Mouse (Mus musculus) thymus, adult 2 months (tissue): Measurements from ENCODE around the gene 5530401A14Rik. TPM values are rescaled to one million over a fixed set of nuclear protein-coding genes. Genes with fewer than 3 reads are reported as not detected.

Experiments
- DNase-seq: peaks from one replicate; pipeline ENCODE4 v3.0.0; 2021
- H3K27ac ChIP-seq: fragments of 200-500 bp; 2 replicates; pipeline ENCODE4 v1.5.1; 2012; ENCODE audit warnings: low read length, control low read depth; ENCODE audit not compliant: control insufficient read depth, insufficient read depth
- H3K27me3 ChIP-seq: fragments of 200-500 bp; 2 replicates; pipeline ENCODE4 v1.6.1; 2012; ENCODE audit warnings: mild to moderate bottlenecking, low read length, moderate library complexity, mixed read lengths; ENCODE audit not compliant: control insufficient read depth, insufficient read depth
- H3K36me3 ChIP-seq: fragments of 200-500 bp; 2 replicates; pipeline ENCODE4 v1.6.1; 2012; ENCODE audit warnings: mild to moderate bottlenecking, low read length, moderate library complexity; ENCODE audit not compliant: control insufficient read depth, insufficient read depth
- H3K4me1 ChIP-seq: fragments of 200-500 bp; replicated peaks from 2 replicates; pipeline ENCODE4 v1.6.1; 2012; ENCODE audit warnings: low read length; ENCODE audit not compliant: control insufficient read depth, insufficient read depth
- H3K4me3 ChIP-seq: fragments of 200-500 bp; 2 replicates; pipeline ENCODE4 v1.5.1; 2012; ENCODE audit warnings: mild to moderate bottlenecking, low read length, control low read depth, moderate library complexity; ENCODE audit not compliant: control insufficient read depth, insufficient read depth
- CTCF ChIP-seq: fragments of 200-500 bp; IDR thresholded peaks from 2 replicates; pipeline ENCODE4 v1.5.1; 2012; ENCODE audit warnings: mild to moderate bottlenecking, control low read depth, low read length, moderate library complexity, borderline replicate concordance; ENCODE audit not compliant: control insufficient read depth, poor library complexity, insufficient read depth; ENCODE audit errors: extremely low read depth
- POLR2A ChIP-seq: fragments of 200-500 bp; IDR thresholded peaks from 2 replicates; pipeline ENCODE4 v1.6.1; 2012; ENCODE audit warnings: mild to moderate bottlenecking, low read length, control low read depth, moderate library complexity; ENCODE audit not compliant: control insufficient read depth, poor library complexity, insufficient read depth; ENCODE audit errors: extremely low read depth
- WGBS: fragments of 180-500 bp; shearing (Covaris S2); methylation state at CpG from one replicate; pipeline ENCODE4 v1.1.7; 2018; 5-methylcytosine and 5-hydroxymethylcytosine counted together
- polyA plus RNA-seq: library from polyadenylated mRNA; depleted of rRNA; stranded (reverse); fragments of >200 nt; gene quantifications from 2 replicates; pipeline ENCODE4 v1.2.3, GENCODE M21; 2012

Gene 5530401A14Rik
- polyA plus RNA-seq, 1 experiment, result not detected

- TF ChIP-seq CTCF (no peak), POLR2A (no peak)
- H3K4me1 ChIP-seq, result no peaks in the 10 kb centered on the region
- no peaks in the 10 kb centered on the region for H3K27me3 ChIP-seq
- DNase-seq, result no peak
- H3K36me3 ChIP-seq, result no peaks in the 10 kb centered on the region
- 54% methylated on average over 8 of the region's 8 CpGs for WGBS
- no peak overlapping the region for H3K27ac ChIP-seq
- no peak overlapping the region for H3K4me3 ChIP-seq
Measured at GRCm38 (mm10) chr11:81897547-81898354, 37.3 kb downstream of the 5530401A14Rik start.

- no peak for TF ChIP-seq POLR2A
- no peak for TF ChIP-seq CTCF
- no peak overlapping the region for H3K4me3 ChIP-seq
- H3K27me3 ChIP-seq, result no peaks in the 10 kb centered on the region
- no peaks in the 10 kb centered on the region for H3K36me3 ChIP-seq
- H3K4me1 ChIP-seq, result no peaks in the 10 kb centered on the region
- H3K27ac ChIP-seq, result no peak overlapping the region
- DNase-seq, result no peak
Measured at GRCm38 (mm10) chr11:81902318-81902717, 41.8 kb downstream of the 5530401A14Rik start.

GRCm38 (mm10) chr11:81908760-81909159 is 48.3 kb downstream of the 5530401A14Rik start:
- Histone ChIP-seq H3K27me3 (no peaks in the 10 kb centered on the region), H3K4me3 (no peak overlapping the region), H3K4me1 (no peaks in the 10 kb centered on the region; the same call in 1 of the 2 replicates), H3K36me3 (no peaks in the 10 kb centered on the region), H3K27ac (no peak overlapping the region)
- WGBS, result 78% methylated on average over 1 of the region's 1 CpGs
- TF ChIP-seq POLR2A (no peak), CTCF (no peak)
- DNase-seq, result no peak

GRCm38 (mm10) chr11:81909397-81909894 is 49.0 kb downstream of the 5530401A14Rik start:
- 7% methylated on average over 5 of the region's 5 CpGs for WGBS
- no peak for TF ChIP-seq POLR2A
- no peak for TF ChIP-seq CTCF
- no peaks in the 10 kb centered on the region for H3K36me3 ChIP-seq

GRCm38 (mm10) chr11:81913071-81913470 is 52.6 kb downstream of the 5530401A14Rik start:
- no peak overlapping the region for H3K4me3 ChIP-seq
- 37% methylated on average over 4 of the region's 4 CpGs for WGBS
- TF ChIP-seq CTCF (no peak), POLR2A (no peak)
- no peaks in the 10 kb centered on the region for H3K36me3 ChIP-seq
- no peaks in the 10 kb centered on the region; the same call in 1 of the 2 replicates for H3K4me1 ChIP-seq
- no peak overlapping the region for H3K27ac ChIP-seq
- DNase-seq, result no peak
- no peaks in the 10 kb centered on the region for H3K27me3 ChIP-seq

More at GRCm38 (mm10) chr11:81909397-81909894, 49.0 kb downstream of the 5530401A14Rik start:
- H3K4me1 ChIP-seq, result no peaks in the 10 kb centered on the region; the same call in 1 of the 2 replicates
- no peak overlapping the region for H3K27ac ChIP-seq
- no peak overlapping the region for H3K4me3 ChIP-seq
- no peak for DNase-seq
- H3K27me3 ChIP-seq, result no peaks in the 10 kb centered on the region

GRCm38 (mm10) chr11:81915501-81915900 is 55.0 kb downstream of the 5530401A14Rik start:
- TF ChIP-seq CTCF, result no peak
- no peak for TF ChIP-seq POLR2A
- H3K4me1 ChIP-seq, result no peaks in the 10 kb centered on the region
- H3K27ac ChIP-seq, result no peak overlapping the region
- H3K36me3 ChIP-seq, result no peaks in the 10 kb centered on the region
- WGBS, result 96% methylated on average over 6 of the region's 6 CpGs
- no peak overlapping the region for H3K4me3 ChIP-seq
- H3K27me3 ChIP-seq, result no peaks in the 10 kb centered on the region
- no peak for DNase-seq
